In the genomic region with DNA sequence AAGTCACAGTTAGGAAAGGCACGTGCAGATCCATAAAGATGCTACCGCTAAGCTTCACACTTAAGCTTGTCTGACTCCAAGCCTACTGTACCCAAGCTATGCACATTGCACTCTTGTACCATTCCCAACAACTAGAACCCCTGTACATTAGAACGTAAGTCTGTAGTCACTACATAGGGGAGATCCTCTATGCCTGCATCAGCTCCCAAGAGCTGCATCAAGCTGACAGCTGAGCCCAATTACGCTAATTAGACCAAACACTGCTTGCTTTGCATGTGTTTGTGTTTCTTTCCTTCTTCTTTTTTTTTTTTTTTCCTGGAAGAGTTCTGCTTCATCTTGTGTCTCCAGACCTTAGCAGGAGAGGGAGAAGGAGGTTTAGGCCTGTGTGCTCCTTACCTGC, we compare ENCODE assay signal across 26 mouse cellular contexts.
DNase-seq lines count a peak whose midpoint lies in the region; ATAC-seq and TF ChIP-seq lines count a peak whose summit lies in the region.
"Had no signal": no experiment of that assay in that cellular context is flagged by ENCODE, and none has a peak within 500 bp of the region (broad histone marks: within the 10 kb centered on the region; RNA-seq: fewer than 3 reads in every experiment).

No protein-coding gene starts in this region.

- 76% methylated on average over 4 of the region's 4 CpGs for WGBS in forebrain, embryonic 11.5 days
- 86% methylated on average over 4 of the region's 4 CpGs for WGBS in forebrain, embryonic 10.5 days
- 71% methylated on average over 4 of the region's 4 CpGs for WGBS in midbrain, embryonic 14.5 days
- WGBS in midbrain, embryonic 10.5 days = 82% methylated on average over 4 of the region's 4 CpGs
- 63% methylated on average over 4 of the region's 4 CpGs for WGBS in embryonic facial prominence, embryonic 15.5 days
- WGBS in forebrain, postnatal 0 days = 36% methylated on average over 4 of the region's 4 CpGs

- no peaks in the 10 kb centered on the region for H3K9me3 ChIP-seq in forebrain, embryonic 11.5 days (ENCODE audit: control insufficient read depth, low read length)
- H3K9me3 ChIP-seq in forebrain, embryonic 10.5 days = no peaks in the 10 kb centered on the region
- H3K9me3 ChIP-seq in midbrain, embryonic 14.5 days (ENCODE audit: control insufficient read depth, low read length) = no peaks in the 10 kb centered on the region
- no peaks in the 10 kb centered on the region for H3K9me3 ChIP-seq in midbrain, embryonic 10.5 days (replicated peaks)
- H3K9me3 ChIP-seq in embryonic facial prominence, embryonic 15.5 days (replicated peaks) = no peaks in the 10 kb centered on the region
- H3K9me3 ChIP-seq in forebrain, postnatal 0 days (ENCODE audit: low read length) = no peaks in the 10 kb centered on the region
- H3K9me3 ChIP-seq: heart, embryonic 13.5 days; limb, embryonic 15.5 days; midbrain, embryonic 13.5 days; neural tube, embryonic 15.5 days had no signal

- H3K4me1 ChIP-seq in forebrain, embryonic 11.5 days (replicated peaks; ENCODE audit: control insufficient read depth, insufficient read depth, low read length) = peaks cover 17% of the 10 kb centered on the region
- peaks cover 40% of the 10 kb centered on the region for H3K4me1 ChIP-seq in forebrain, embryonic 10.5 days
- H3K4me1 ChIP-seq in midbrain, embryonic 14.5 days (ENCODE audit: control insufficient read depth, insufficient read depth, low read length) = peaks cover 22% of the 10 kb centered on the region
- peaks cover 26% of the 10 kb centered on the region for H3K4me1 ChIP-seq in midbrain, embryonic 10.5 days
- peaks cover 9% of the 10 kb centered on the region for H3K4me1 ChIP-seq in embryonic facial prominence, embryonic 15.5 days
- peaks cover 9% of the 10 kb centered on the region; the same call in 1 of the 2 replicates for H3K4me1 ChIP-seq in forebrain, postnatal 0 days (ENCODE audit: insufficient read depth)

- TF ChIP-seq CTCF in forebrain, postnatal 0 days (IDR thresholded peaks at IDR 0.05; ENCODE audit: low read depth) = no peak

- ATAC-seq in forebrain, embryonic 11.5 days (replicated peaks; ENCODE audit: low FRiP score) = peak; percentile 70
- ATAC-seq in midbrain, embryonic 14.5 days (ENCODE audit: low FRiP score, low TSS enrichment) = no peak
- no peak for ATAC-seq in embryonic facial prominence, embryonic 15.5 days (ENCODE audit: insufficient number of reproducible peaks, low FRiP score, low TSS enrichment, low read depth)
- peak; percentile 81; the same call in 1 of the 2 replicates for ATAC-seq in forebrain, postnatal 0 days

- H3K4me3 ChIP-seq in forebrain, embryonic 11.5 days (ENCODE audit: low read depth, low read length) = no peak overlapping the region
- no peak overlapping the region for H3K4me3 ChIP-seq in forebrain, embryonic 10.5 days
- H3K4me3 ChIP-seq in midbrain, embryonic 14.5 days (replicated peaks; ENCODE audit: low read depth, low read length) = no peak overlapping the region
- H3K4me3 ChIP-seq in midbrain, embryonic 10.5 days = no peak overlapping the region
- H3K4me3 ChIP-seq in embryonic facial prominence, embryonic 15.5 days (replicated peaks) = no peak overlapping the region
- no peak overlapping the region for H3K4me3 ChIP-seq in forebrain, postnatal 0 days (ENCODE audit: low read depth, low read length)
- H3K4me3 ChIP-seq: erythroblast, embryonic 14.5 days; heart, embryonic 13.5 days; left cerebral cortex, adult 2 months; limb, embryonic 15.5 days; midbrain, embryonic 13.5 days; myocyte; neural tube, embryonic 15.5 days had no signal

- no peaks in the 10 kb centered on the region for H3K36me3 ChIP-seq in forebrain, embryonic 11.5 days (ENCODE audit: control insufficient read depth, insufficient read depth, low read length)
- no peaks in the 10 kb centered on the region for H3K36me3 ChIP-seq in forebrain, embryonic 10.5 days (replicated peaks)
- no peaks in the 10 kb centered on the region for H3K36me3 ChIP-seq in midbrain, embryonic 14.5 days (ENCODE audit: control insufficient read depth, insufficient read depth, low read length)
- no peaks in the 10 kb centered on the region for H3K36me3 ChIP-seq in midbrain, embryonic 10.5 days
- H3K36me3 ChIP-seq in embryonic facial prominence, embryonic 15.5 days = no peaks in the 10 kb centered on the region
- no peaks in the 10 kb centered on the region for H3K36me3 ChIP-seq in forebrain, postnatal 0 days (ENCODE audit: insufficient read depth)
- H3K36me3 ChIP-seq: heart, embryonic 13.5 days; limb, embryonic 15.5 days; midbrain, embryonic 13.5 days; neural tube, embryonic 15.5 days had no signal

- no peak overlapping the region for H3K9ac ChIP-seq in forebrain, embryonic 11.5 days (ENCODE audit: low read length)
- H3K9ac ChIP-seq in midbrain, embryonic 14.5 days (replicated peaks; ENCODE audit: low read length) = no peak overlapping the region
- no peak overlapping the region for H3K9ac ChIP-seq in embryonic facial prominence, embryonic 15.5 days
- no peak overlapping the region for H3K9ac ChIP-seq in forebrain, postnatal 0 days
- H3K9ac ChIP-seq: heart, embryonic 13.5 days; limb, embryonic 15.5 days; liver, embryonic 14.5 days; lung, embryonic 14.5 days; midbrain, embryonic 13.5 days; neural tube, embryonic 15.5 days had no signal

- DNase-seq in forebrain, embryonic 11.5 days (ENCODE audit: low spot score) = no peak
- no peak for DNase-seq in forebrain, embryonic 10.5 days (ENCODE audit: extremely low spot score, low spot score)
- peak; percentile 30 for DNase-seq in midbrain, embryonic 14.5 days
- no peak for DNase-seq in midbrain, embryonic 10.5 days (ENCODE audit: low spot score)
- peak; percentile 67 for DNase-seq in forebrain, postnatal 0 days
- DNase-seq in layer of hippocampus, postnatal 36 days = no peak
- DNase-seq in frontal cortex, postnatal 14 days (ENCODE audit: low spot score in 2 of 2) = no peak
- DNase-seq: adrenal gland, postnatal 36 days; cerebellum, adult 8-10 months; gastrocnemius, postnatal 14 days; heart, adult 18-20 months; heart, postnatal 14 days; kidney, adult 11 months; kidney, postnatal 4 days; lung, embryonic 14.5 days; thymus, adult 18-20 months; thymus, postnatal 4 days had no signal

- H3K27me3 ChIP-seq in forebrain, embryonic 11.5 days (ENCODE audit: control insufficient read depth, insufficient read depth, low read length) = no peaks in the 10 kb centered on the region
- no peaks in the 10 kb centered on the region for H3K27me3 ChIP-seq in forebrain, embryonic 10.5 days (ENCODE audit: poor library complexity, severe bottlenecking)
- peaks cover 21% of the 10 kb centered on the region; the same call in 1 of the 2 replicates for H3K27me3 ChIP-seq in midbrain, embryonic 14.5 days (ENCODE audit: control insufficient read depth, insufficient read depth, low read length)
- H3K27me3 ChIP-seq in midbrain, embryonic 10.5 days (ENCODE audit: low read depth, poor library complexity, severe bottlenecking) = peaks cover 86% of the 10 kb centered on the region
- H3K27me3 ChIP-seq in embryonic facial prominence, embryonic 15.5 days = no peaks in the 10 kb centered on the region
- no peaks in the 10 kb centered on the region for H3K27me3 ChIP-seq in forebrain, postnatal 0 days (ENCODE audit: insufficient read depth, low read length)
- H3K27me3 ChIP-seq: heart, embryonic 13.5 days; limb, embryonic 15.5 days had no signal

- no peak overlapping the region for H3K27ac ChIP-seq in forebrain, embryonic 11.5 days (ENCODE audit: low read depth, low read length)
- no peak overlapping the region for H3K27ac ChIP-seq in forebrain, embryonic 10.5 days
- H3K27ac ChIP-seq in midbrain, embryonic 14.5 days (replicated peaks; ENCODE audit: low read depth, low read length) = no peak overlapping the region
- no peak overlapping the region for H3K27ac ChIP-seq in midbrain, embryonic 10.5 days (replicated peaks)
- H3K27ac ChIP-seq in embryonic facial prominence, embryonic 15.5 days (replicated peaks) = no peak overlapping the region
- no peak overlapping the region for H3K27ac ChIP-seq in forebrain, postnatal 0 days (ENCODE audit: low read depth, low read length)
- H3K27ac ChIP-seq: heart, embryonic 13.5 days; left cerebral cortex, adult 2 months; limb, embryonic 15.5 days; liver, embryonic 14.5 days; midbrain, embryonic 13.5 days; neural tube, embryonic 15.5 days had no signal

- no peak overlapping the region for H3K4me2 ChIP-seq in forebrain, embryonic 11.5 days (ENCODE audit: low read depth, low read length, severe bottlenecking)
- no peak overlapping the region for H3K4me2 ChIP-seq in midbrain, embryonic 14.5 days (ENCODE audit: low read length)
- H3K4me2 ChIP-seq in embryonic facial prominence, embryonic 15.5 days (replicated peaks) = 0 out of 2 replicates have a peak overlapping the region, but pooled peaks have one; percentile 4
- H3K4me2 ChIP-seq in forebrain, postnatal 0 days (ENCODE audit: low read depth) = peak overlapping the region; percentile 9; the same call in 1 of the 2 replicates
- H3K4me2 ChIP-seq: heart, embryonic 13.5 days; limb, embryonic 15.5 days; lung, embryonic 14.5 days; midbrain, embryonic 13.5 days; neural tube, embryonic 15.5 days had no signal

Comparison
In these comparisons a context has a peak if more than half of its experiments do, and no peak if none do; other contexts are left out.
1. DNase-seq: peak in midbrain, embryonic 14.5 days (single experiment) and forebrain, postnatal 0 days (single experiment); none in forebrain, embryonic 11.5 days (single experiment), forebrain, embryonic 10.5 days (single experiment), midbrain, embryonic 10.5 days (single experiment), layer of hippocampus, postnatal 36 days (0 of 2) and frontal cortex, postnatal 14 days (0 of 2).
2. H3K4me2 ChIP-seq: peak in embryonic facial prominence, embryonic 15.5 days (single experiment) and forebrain, postnatal 0 days (single experiment); none in forebrain, embryonic 11.5 days (single experiment) and midbrain, embryonic 14.5 days (single experiment).
3. ATAC-seq: peak in forebrain, embryonic 11.5 days (single experiment) and forebrain, postnatal 0 days (single experiment); none in midbrain, embryonic 14.5 days (single experiment) and embryonic facial prominence, embryonic 15.5 days (single experiment).